Mouse (Mus musculus) liver, embryonic 16.5 days (tissue): ENCODE data around the gene Fgr. TPM values are rescaled to one million over a fixed set of nuclear protein-coding genes. Genes with fewer than 3 reads are reported as not detected.

Experiments used
- ATAC-seq: fragments of 200-750 bp; cut with Nextera tagmentation; 2 replicates; pipeline ENCODE4 v1.8.0; 2017; ENCODE audit warnings: low read depth, mild to moderate bottlenecking, moderate number of reproducible peaks, moderate library complexity
- H3K27ac ChIP-seq: fragments of 300-500 bp; sonication (generic); 2 replicates; pipeline ENCODE4 v1.5.1; 2014; ENCODE audit warnings: mild to moderate bottlenecking, low read length
- H3K27me3 ChIP-seq: fragments of 300-500 bp; sonication (generic); 2 replicates; pipeline ENCODE4 v1.6.1; 2014; ENCODE audit warnings: low read depth, low read length, mixed read lengths; ENCODE audit not compliant: control insufficient read depth, insufficient read depth
- H3K36me3 ChIP-seq: fragments of 300-500 bp; sonication (generic); 2 replicates; pipeline ENCODE4 v1.6.1; 2014; ENCODE audit warnings: mild to moderate bottlenecking; ENCODE audit not compliant: control insufficient read depth, insufficient read depth
- H3K4me1 ChIP-seq: fragments of 300-500 bp; sonication (generic); 2 replicates; pipeline ENCODE4 v1.6.1; 2014; ENCODE audit warnings: low read depth, low read length, mixed read lengths; ENCODE audit not compliant: control insufficient read depth
- H3K4me2 ChIP-seq: fragments of 300-500 bp; sonication (generic); 2 replicates; pipeline ENCODE4 v1.6.1; 2014; ENCODE audit warnings: low read depth, low read length, mixed read lengths
- H3K4me3 ChIP-seq: fragments of 300-500 bp; sonication (generic); 2 replicates; pipeline ENCODE4 v1.5.1; 2014; ENCODE audit warnings: low read depth, mild to moderate bottlenecking, low read length
- H3K9ac ChIP-seq: fragments of 300-500 bp; sonication (generic); 2 replicates; pipeline ENCODE4 v1.6.1; 2014; ENCODE audit warnings: low read depth, low read length
- H3K9me3 ChIP-seq: fragments of 300-500 bp; sonication (generic); replicated peaks from 2 replicates; pipeline ENCODE4 v1.6.1; 2016; ENCODE audit warnings: low read length; ENCODE audit not compliant: control insufficient read depth
- WGBS: fragments of 180-500 bp; shearing (Covaris S2); extraction: QIAGEN DNeasy Blood & Tissue Kit; methylation state at CpG from one replicate; pipeline ENCODE4 v1.1.7; 2014; ENCODE audit not compliant: insufficient replicate concordance; 5-methylcytosine and 5-hydroxymethylcytosine counted together
- polyA plus RNA-seq: library from polyadenylated mRNA; unstranded; fragments of >200 nt; fragmentation: Nextera tagmentation; extraction: Ambion mirVana; gene quantifications from 2 replicates; pipeline ENCODE4 v1.2.1, GENCODE M21; 2015

The Fgr gene
- polyA plus RNA-seq, 1 experiment from 2014 or later: 3.2 TPM

GRCm38 (mm10) chr4:132955395-132955791 is 18.5 kb upstream of the Fgr start:
- 20% methylated on average over 2 of the region's 2 CpGs for WGBS
- H3K9ac ChIP-seq: no peak overlapping the region
- H3K9me3 ChIP-seq: no peaks in the 10 kb centered on the region
- H3K36me3 ChIP-seq: no peaks in the 10 kb centered on the region
- no peak for ATAC-seq
- peaks cover 12% of the 10 kb centered on the region for H3K4me1 ChIP-seq
- H3K27me3 ChIP-seq: no peaks in the 10 kb centered on the region
- H3K4me2 ChIP-seq: no peak overlapping the region
- no peak overlapping the region for H3K4me3 ChIP-seq
- no peak overlapping the region for H3K27ac ChIP-seq

- Histone ChIP-seq H3K4me3 (no peak overlapping the region), H3K36me3 (no peaks in the 10 kb centered on the region), H3K4me1 (peaks cover 20% of the 10 kb centered on the region), H3K27ac (0 out of 2 replicates have a peak overlapping the region, but pooled peaks have one; percentile 27), H3K4me2 (no peak overlapping the region), H3K27me3 (no peaks in the 10 kb centered on the region), H3K9me3 (no peaks in the 10 kb centered on the region), H3K9ac (no peak overlapping the region)
- ATAC-seq: peak; percentile 37; the same call in 1 of the 2 replicates
- WGBS: 34% methylated on average over 10 of the region's 10 CpGs
Measured at GRCm38 (mm10) chr4:132958741-132959678, 14.9 kb upstream of the Fgr start.

GRCm38 (mm10) chr4:132959679-132960045 is 14.2 kb upstream of the Fgr start:
- no peaks in the 10 kb centered on the region for H3K36me3 ChIP-seq
- no peaks in the 10 kb centered on the region for H3K9me3 ChIP-seq
- no peak overlapping the region for H3K4me3 ChIP-seq
- H3K27ac ChIP-seq: no peak overlapping the region
- ATAC-seq: no peak
- H3K4me1 ChIP-seq: peaks cover 20% of the 10 kb centered on the region
- no peak overlapping the region for H3K9ac ChIP-seq
- H3K27me3 ChIP-seq: no peaks in the 10 kb centered on the region
- no peak overlapping the region for H3K4me2 ChIP-seq
- WGBS: 44% methylated on average over 3 of the region's 3 CpGs

GRCm38 (mm10) chr4:132960313-132960712 is 13.6 kb upstream of the Fgr start:
- Histone ChIP-seq H3K4me3 (no peak overlapping the region), H3K36me3 (no peaks in the 10 kb centered on the region), H3K4me2 (no peak overlapping the region), H3K9me3 (no peaks in the 10 kb centered on the region), H3K9ac (no peak overlapping the region), H3K4me1 (peaks cover 20% of the 10 kb centered on the region), H3K27me3 (no peaks in the 10 kb centered on the region), H3K27ac (no peak overlapping the region)
- 54% methylated on average over 5 of the region's 5 CpGs for WGBS
- ATAC-seq: peak; percentile 48

- H3K36me3 ChIP-seq: no peaks in the 10 kb centered on the region
- no peaks in the 10 kb centered on the region for H3K27me3 ChIP-seq
- no peak overlapping the region for H3K4me2 ChIP-seq
- no peak overlapping the region for H3K9ac ChIP-seq
- peak; percentile 24; the same call in 1 of the 2 replicates for ATAC-seq
- no peak overlapping the region for H3K4me3 ChIP-seq
- peaks cover 20% of the 10 kb centered on the region for H3K4me1 ChIP-seq
- no peaks in the 10 kb centered on the region for H3K9me3 ChIP-seq
- WGBS: 49% methylated on average over 13 of the region's 13 CpGs
- no peak overlapping the region for H3K27ac ChIP-seq
Measured at GRCm38 (mm10) chr4:132960864-132961639, 12.8 kb upstream of the Fgr start.

GRCm38 (mm10) chr4:132961866-132962265 is 12.0 kb upstream of the Fgr start:
- Histone ChIP-seq H3K9ac (no peak overlapping the region), H3K4me1 (peaks cover 20% of the 10 kb centered on the region), H3K9me3 (no peaks in the 10 kb centered on the region), H3K4me3 (no peak overlapping the region), H3K36me3 (no peaks in the 10 kb centered on the region), H3K27ac (no peak overlapping the region), H3K4me2 (no peak overlapping the region), H3K27me3 (no peaks in the 10 kb centered on the region)
- 53% methylated on average over 5 of the region's 5 CpGs for WGBS
- ATAC-seq: no peak

- H3K4me2 ChIP-seq: no peak overlapping the region
- ATAC-seq: no peak
- H3K27me3 ChIP-seq: no peaks in the 10 kb centered on the region
- peaks cover 20% of the 10 kb centered on the region for H3K4me1 ChIP-seq
- no peak overlapping the region for H3K4me3 ChIP-seq
- H3K9ac ChIP-seq: no peak overlapping the region
- H3K27ac ChIP-seq: no peak overlapping the region
- H3K9me3 ChIP-seq: no peaks in the 10 kb centered on the region
- WGBS: 40% methylated on average over 4 of the region's 4 CpGs
- H3K36me3 ChIP-seq: no peaks in the 10 kb centered on the region
Measured at GRCm38 (mm10) chr4:132962628-132963027, 11.3 kb upstream of the Fgr start.

- no peak overlapping the region for H3K27ac ChIP-seq
- peaks cover 20% of the 10 kb centered on the region for H3K4me1 ChIP-seq
- ATAC-seq: no peak
- no peak overlapping the region for H3K4me3 ChIP-seq
- WGBS: 49% methylated on average over 2 of the region's 2 CpGs
- H3K27me3 ChIP-seq: no peaks in the 10 kb centered on the region
- no peak overlapping the region for H3K9ac ChIP-seq
- H3K36me3 ChIP-seq: no peaks in the 10 kb centered on the region
- no peaks in the 10 kb centered on the region for H3K9me3 ChIP-seq
- H3K4me2 ChIP-seq: no peak overlapping the region
Measured at GRCm38 (mm10) chr4:132963436-132963835, 10.5 kb upstream of the Fgr start.

GRCm38 (mm10) chr4:132964064-132964463 is 9.8 kb upstream of the Fgr start:
- no peak overlapping the region for H3K27ac ChIP-seq
- H3K36me3 ChIP-seq: no peaks in the 10 kb centered on the region
- peaks cover 20% of the 10 kb centered on the region for H3K4me1 ChIP-seq
- 53% methylated on average over 3 of the region's 3 CpGs for WGBS
- H3K4me3 ChIP-seq: no peak overlapping the region
- no peak overlapping the region for H3K9ac ChIP-seq
- no peak for ATAC-seq
- no peaks in the 10 kb centered on the region for H3K27me3 ChIP-seq
- no peak overlapping the region for H3K4me2 ChIP-seq
- no peaks in the 10 kb centered on the region for H3K9me3 ChIP-seq
